Mouse (Mus musculus): Measurements from ENCODE around the gene Gm9780. TPM values are rescaled to one million over a fixed set of nuclear protein-coding genes. Genes with fewer than 3 reads are reported as not detected.
"Not testable (repeated sequence)": the region's sequence is repeated elsewhere in the genome, so short reads cannot be mapped to it uniquely, and the experiment has no call there.

Gene Gm9780
- 0.93 and 0.99 TPM in 2 replicates for polyA plus RNA-seq (2011; ENCODE audit: insufficient read length, low read depth, missing spikeins)

GRCm38 (mm10) chr14:26042611-26043010 lies at the start of gene Gm9780:
Gm9780 (minus strand) TSS chr14:26042711.
- not testable (repeated sequence) for H3K27ac ChIP-seq (ENCODE audit: insufficient read depth, low read length); H3K4me3 ChIP-seq (ENCODE audit: insufficient read depth, low read length); H3K4me1 ChIP-seq (ENCODE audit: control insufficient read depth, insufficient read depth, low read length)

- not testable (repeated sequence) for H3K4me3 ChIP-seq (ENCODE audit: insufficient read depth, low read length); H3K27ac ChIP-seq (ENCODE audit: insufficient read depth, low read length)
These were observed 39.5 kb upstream of the Gm9780 start, which contains the start of gene Cphx3 for GRCm38 (mm10) chr14:26081997-26082396. Cphx3 (plus strand) TSS chr14:26082297.

DNA sequence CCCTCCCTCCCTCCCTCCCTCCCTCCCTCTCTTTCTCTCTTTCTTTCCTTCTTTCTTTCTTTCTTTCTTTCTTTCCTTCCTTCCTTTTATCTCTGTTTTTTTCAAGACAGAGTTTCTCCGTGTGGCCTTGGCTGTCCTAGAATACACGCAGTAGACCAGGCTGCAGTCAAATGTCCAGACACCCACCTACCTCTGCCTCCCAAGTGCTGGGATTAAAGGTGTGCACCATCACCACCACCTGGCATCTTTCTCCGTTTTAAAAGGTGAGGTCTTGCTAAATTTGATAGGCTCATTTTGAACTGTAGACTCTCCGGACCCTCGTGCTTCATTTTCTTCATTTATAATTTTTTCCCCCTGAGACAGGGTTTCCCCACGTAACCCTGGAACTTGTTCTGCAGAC lies 38.7 kb upstream of the Gm9780 start, which contains the start of gene Cphx2:
Gene Cphx2 (plus strand): TSS at position 301 of the 400 bp plus-strand sequence.
- H3K27ac ChIP-seq (ENCODE audit: insufficient read depth, low read length); H3K4me1 ChIP-seq (ENCODE audit: control insufficient read depth, insufficient read depth, low read length); H3K4me3 ChIP-seq (ENCODE audit: insufficient read depth, low read length): not testable (repeated sequence)

More at GRCm38 (mm10) chr14:26081997-26082396, 39.5 kb upstream of the Gm9780 start, which contains the start of gene Cphx3:
- not testable (repeated sequence) for H3K4me1 ChIP-seq (ENCODE audit: control insufficient read depth, insufficient read depth, low read length)

GRCm38 (mm10) chr14:26076620-26077390 lies 34.3 kb upstream of the Gm9780 start:
- H3K27ac ChIP-seq (ENCODE audit: insufficient read depth, low read length); H3K4me1 ChIP-seq (ENCODE audit: control insufficient read depth, insufficient read depth, low read length); H3K4me3 ChIP-seq (ENCODE audit: insufficient read depth, low read length): not testable (repeated sequence)

DNA sequence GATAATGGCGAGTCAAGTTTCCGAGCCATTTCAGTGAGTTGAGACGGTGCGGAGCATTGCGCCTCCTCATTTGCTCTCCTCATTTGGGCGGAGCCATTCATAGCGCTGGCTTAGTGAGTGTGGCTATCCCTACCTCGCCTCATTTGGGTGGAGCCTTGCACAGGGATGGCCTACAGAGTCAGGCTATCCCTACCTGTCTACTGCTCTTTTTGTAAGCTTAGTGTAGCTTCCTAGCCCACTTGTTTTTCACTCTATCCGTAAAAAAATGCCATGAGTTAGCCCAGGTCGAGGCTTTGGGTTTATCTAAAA lies 24.8 kb upstream of the Gm9780 start, which contains the start of gene Tmem254c:
Gene Tmem254c (minus strand): TSS at position 31 of the 309 bp plus-strand sequence.
- H3K4me3 ChIP-seq (ENCODE audit: insufficient read depth, low read length); H3K4me1 ChIP-seq (ENCODE audit: control insufficient read depth, insufficient read depth, low read length); H3K27ac ChIP-seq (ENCODE audit: insufficient read depth, low read length): not testable (repeated sequence)

DNA sequence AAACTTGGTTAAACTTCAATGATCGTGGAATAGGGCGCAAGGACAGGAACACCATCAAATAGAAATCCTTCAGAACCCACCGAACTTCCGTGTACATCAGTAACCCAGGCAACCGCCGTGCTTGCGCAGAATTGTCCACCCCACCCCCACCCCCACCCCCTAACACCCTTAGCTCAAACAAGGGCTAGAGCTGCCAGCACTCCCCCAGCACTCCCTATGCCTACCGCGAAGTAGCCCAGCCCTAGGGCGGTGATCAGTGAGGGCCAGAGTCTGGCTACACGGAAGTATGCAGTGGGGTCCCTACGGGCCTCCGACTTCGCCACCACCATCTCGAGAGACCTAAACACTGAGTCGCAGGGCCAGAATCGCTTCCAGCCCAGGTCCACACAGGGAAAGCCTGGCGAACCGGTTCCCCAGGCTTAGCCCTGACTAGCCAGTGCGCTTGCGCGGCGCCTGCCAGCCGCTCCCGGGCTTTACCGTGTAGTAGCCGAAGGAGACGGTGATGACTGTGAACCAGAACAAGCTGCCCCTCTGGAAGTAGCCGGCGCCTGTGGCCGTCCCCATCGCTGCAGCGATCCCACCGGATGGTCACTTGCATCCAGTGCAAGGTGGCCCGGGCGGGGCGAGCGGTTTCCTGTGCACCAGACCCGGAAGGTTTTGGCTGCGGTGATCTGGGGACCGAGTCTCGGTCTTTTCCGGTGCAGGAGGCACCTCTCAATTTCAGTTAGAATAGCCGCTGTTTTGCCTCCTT lies 24.2 kb upstream of the Gm9780 start:
- not testable (repeated sequence) for H3K4me3 ChIP-seq (ENCODE audit: insufficient read depth, low read length); H3K4me1 ChIP-seq (ENCODE audit: control insufficient read depth, insufficient read depth, low read length); H3K27ac ChIP-seq (ENCODE audit: insufficient read depth, low read length)

DNA sequence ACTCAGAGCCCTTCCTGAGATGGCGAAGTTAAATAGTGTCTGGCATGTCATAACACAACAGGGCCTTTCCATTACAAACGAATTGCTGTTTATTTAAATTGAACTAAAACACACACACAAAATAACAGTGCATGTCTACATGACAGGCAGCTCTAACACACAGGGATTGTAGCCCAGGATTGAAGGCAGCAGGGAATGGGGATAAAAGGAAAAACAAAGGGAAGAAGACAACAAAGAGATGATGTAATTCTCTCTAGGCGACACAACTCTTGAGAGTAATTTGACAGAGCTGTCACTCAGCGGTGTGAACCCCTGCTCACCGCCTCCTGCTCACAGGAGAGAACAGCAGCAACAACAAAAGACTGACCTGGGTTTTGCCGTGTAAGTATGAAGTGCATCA lies 16.9 kb upstream of the Gm9780 start:
- H3K27ac ChIP-seq (ENCODE audit: insufficient read depth, low read length); H3K4me1 ChIP-seq (ENCODE audit: control insufficient read depth, insufficient read depth, low read length): not testable (repeated sequence)

DNA sequence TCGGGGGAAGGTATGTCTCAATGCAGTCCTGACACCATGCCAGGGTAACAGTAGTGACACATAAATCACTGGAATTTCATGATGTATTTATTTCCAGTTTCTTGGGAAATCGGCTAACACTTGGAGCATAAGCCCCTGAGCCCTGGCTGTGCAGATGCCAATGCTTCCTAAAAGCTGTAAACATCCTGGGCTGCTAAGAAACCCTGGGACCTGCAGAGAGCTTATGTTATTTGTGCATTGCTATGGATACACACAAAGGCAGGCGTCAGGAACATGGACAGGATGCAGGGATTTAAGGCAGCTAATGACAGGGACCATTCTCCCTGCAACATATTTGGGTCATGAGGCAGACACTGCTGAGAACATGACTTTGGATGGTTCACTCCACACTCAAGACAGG lies 15.7 kb upstream of the Gm9780 start:
- H3K27ac ChIP-seq (ENCODE audit: insufficient read depth, low read length); H3K4me1 ChIP-seq (ENCODE audit: control insufficient read depth, insufficient read depth, low read length); H3K4me3 ChIP-seq (ENCODE audit: insufficient read depth, low read length): not testable (repeated sequence)

More for the DNA sequence above, 16.9 kb upstream of the Gm9780 start:
- H3K4me3 ChIP-seq (ENCODE audit: insufficient read depth, low read length), result not testable (repeated sequence)

- not testable (repeated sequence) for H3K27ac ChIP-seq (ENCODE audit: insufficient read depth, low read length); H3K4me1 ChIP-seq (ENCODE audit: control insufficient read depth, insufficient read depth, low read length); H3K4me3 ChIP-seq (ENCODE audit: insufficient read depth, low read length)
These were observed 6.3 kb upstream of the Gm9780 start for GRCm38 (mm10) chr14:26048767-26049166.

- H3K27ac ChIP-seq (ENCODE audit: insufficient read depth, low read length); H3K4me1 ChIP-seq (ENCODE audit: control insufficient read depth, insufficient read depth, low read length); H3K4me3 ChIP-seq (ENCODE audit: insufficient read depth, low read length): not testable (repeated sequence)
These were observed 4.5 kb upstream of the Gm9780 start for GRCm38 (mm10) chr14:26047026-26047425.

DNA sequence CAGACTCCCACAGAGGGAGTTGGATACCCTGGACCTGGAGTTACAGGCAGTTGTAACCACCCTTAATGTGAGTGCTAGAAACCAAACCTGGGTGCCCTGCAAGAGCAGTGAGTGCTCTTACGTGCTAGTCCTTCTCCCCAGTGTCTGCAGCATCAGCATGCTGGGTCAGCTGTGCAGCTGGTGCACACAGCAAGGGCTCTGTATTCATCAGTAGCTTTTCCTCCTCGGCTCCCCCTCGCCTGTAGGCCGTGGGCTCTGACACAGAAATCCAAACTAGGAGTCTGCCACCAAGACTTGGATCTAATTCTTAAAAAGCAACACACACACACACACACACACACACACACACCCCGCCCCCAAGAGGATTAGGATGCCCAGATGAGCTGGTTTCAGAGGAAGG lies 2.5 kb upstream of the Gm9780 start:
- not testable (repeated sequence) for H3K4me3 ChIP-seq (ENCODE audit: insufficient read depth, low read length); H3K4me1 ChIP-seq (ENCODE audit: control insufficient read depth, insufficient read depth, low read length); H3K27ac ChIP-seq (ENCODE audit: insufficient read depth, low read length)

DNA sequence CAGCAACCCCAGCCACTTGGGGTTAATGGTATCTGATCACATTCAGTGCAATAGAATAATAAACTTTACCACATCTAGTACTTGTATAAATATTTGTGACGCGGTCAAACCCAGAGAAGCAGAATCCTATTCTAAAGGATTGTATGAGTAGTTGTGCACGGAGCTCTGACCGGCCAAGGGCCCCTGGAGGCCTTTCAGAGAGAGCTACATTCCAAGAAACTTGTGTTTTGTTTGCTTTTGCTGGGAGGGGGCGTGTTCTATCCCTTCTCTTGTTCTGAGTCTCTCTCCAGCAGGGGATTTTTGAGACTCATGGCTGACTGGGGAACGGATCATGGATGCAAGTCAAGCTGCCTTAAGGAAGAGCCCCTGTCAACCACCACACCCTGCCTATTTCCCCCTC lies 7.1 kb downstream of the Gm9780 start:
- H3K27ac ChIP-seq (ENCODE audit: insufficient read depth, low read length); H3K4me3 ChIP-seq (ENCODE audit: insufficient read depth, low read length); H3K4me1 ChIP-seq (ENCODE audit: control insufficient read depth, insufficient read depth, low read length): not testable (repeated sequence)

DNA sequence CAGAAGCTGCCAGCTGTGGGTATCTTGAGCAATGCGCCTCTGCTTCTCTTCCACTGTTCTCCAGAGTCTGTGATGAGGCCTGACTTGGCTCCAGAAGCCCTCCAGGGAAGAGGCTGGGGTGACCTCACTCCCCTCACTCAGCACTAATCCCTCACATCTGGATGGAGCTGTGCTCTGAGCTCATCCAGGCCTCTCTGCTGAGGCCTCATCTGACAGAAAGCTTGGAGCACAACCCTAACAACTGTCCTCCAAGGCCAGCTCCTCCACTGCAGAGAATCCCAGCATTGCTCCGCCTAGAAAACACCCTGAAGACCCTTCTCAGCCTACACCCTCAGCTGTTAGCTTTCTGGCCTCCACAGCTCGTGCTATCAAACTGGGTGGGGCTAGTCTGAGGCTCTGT lies 8.1 kb downstream of the Gm9780 start:
- not testable (repeated sequence) for H3K4me3 ChIP-seq (ENCODE audit: insufficient read depth, low read length); H3K4me1 ChIP-seq (ENCODE audit: control insufficient read depth, insufficient read depth, low read length); H3K27ac ChIP-seq (ENCODE audit: insufficient read depth, low read length)

DNA sequence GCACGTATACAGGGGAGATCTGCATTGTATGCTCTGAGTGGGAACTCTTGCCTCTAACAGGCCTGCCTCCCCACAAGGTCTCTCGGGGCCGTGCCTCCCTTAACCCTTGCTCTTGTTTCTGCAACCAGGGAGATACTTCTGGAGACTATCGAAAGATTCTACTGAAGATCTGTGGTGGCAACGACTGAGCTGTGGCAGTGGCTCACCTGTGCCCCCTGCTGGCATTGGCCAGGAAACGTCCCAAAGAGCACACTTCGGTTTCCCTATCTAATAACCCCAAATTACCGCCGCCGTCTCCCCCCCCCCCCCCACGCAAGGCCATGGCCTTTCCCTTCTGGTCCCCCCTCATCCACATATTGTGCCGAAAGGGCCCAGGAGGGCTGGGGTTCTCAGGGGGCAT lies 16.9 kb downstream of the Gm9780 start:
- not testable (repeated sequence) for H3K4me1 ChIP-seq (ENCODE audit: control insufficient read depth, insufficient read depth, low read length); H3K4me3 ChIP-seq (ENCODE audit: insufficient read depth, low read length); H3K27ac ChIP-seq (ENCODE audit: insufficient read depth, low read length)

- H3K27ac ChIP-seq (ENCODE audit: insufficient read depth, low read length); H3K4me3 ChIP-seq (ENCODE audit: insufficient read depth, low read length); H3K4me1 ChIP-seq (ENCODE audit: control insufficient read depth, insufficient read depth, low read length): not testable (repeated sequence)
These were observed 19.7 kb downstream of the Gm9780 start for GRCm38 (mm10) chr14:26022831-26023230.

DNA sequence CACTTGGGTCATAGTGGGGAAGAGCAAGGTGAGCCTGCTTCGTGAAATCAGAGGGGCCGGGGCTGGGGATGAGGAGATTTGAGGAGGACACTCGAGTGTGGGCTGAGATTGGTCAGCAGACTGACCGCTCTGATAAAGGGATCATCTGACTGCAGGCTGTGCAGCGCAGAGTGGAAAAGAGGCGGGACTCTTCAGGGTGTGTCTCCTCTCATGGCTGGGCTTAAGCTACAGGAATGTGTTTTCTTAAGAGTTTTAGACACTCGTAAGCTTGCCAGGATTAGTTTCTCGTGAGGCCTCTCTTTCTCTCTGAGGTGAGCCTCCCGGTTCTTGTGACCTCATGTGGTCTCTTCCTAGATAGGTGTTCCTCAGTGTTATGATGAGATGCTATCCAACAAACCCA lies 21.0 kb downstream of the Gm9780 start:
- not testable (repeated sequence) for H3K4me3 ChIP-seq (ENCODE audit: insufficient read depth, low read length); H3K27ac ChIP-seq (ENCODE audit: insufficient read depth, low read length); H3K4me1 ChIP-seq (ENCODE audit: control insufficient read depth, insufficient read depth, low read length)
